Mouse (Mus musculus): ENCODE results near the gene Psma3.

GRCm38 (mm10) chr12:71030722-71031121 is 56.3 kb downstream of the Psma3 start:
- TF ChIP-seq CTCF (IDR thresholded peaks at IDR 0.05; ENCODE audit: control insufficient read depth, insufficient read depth, insufficient replicate concordance, low read depth, low read length) = no peak
- no peak for TF ChIP-seq POLR2A (IDR thresholded peaks at IDR 0.05; ENCODE audit: control insufficient read depth, low read depth, low read length)

Data from testis, adult 2 months (tissue).